Mouse (Mus musculus): ENCODE measurements around the gene Pdlim7.

DNA sequence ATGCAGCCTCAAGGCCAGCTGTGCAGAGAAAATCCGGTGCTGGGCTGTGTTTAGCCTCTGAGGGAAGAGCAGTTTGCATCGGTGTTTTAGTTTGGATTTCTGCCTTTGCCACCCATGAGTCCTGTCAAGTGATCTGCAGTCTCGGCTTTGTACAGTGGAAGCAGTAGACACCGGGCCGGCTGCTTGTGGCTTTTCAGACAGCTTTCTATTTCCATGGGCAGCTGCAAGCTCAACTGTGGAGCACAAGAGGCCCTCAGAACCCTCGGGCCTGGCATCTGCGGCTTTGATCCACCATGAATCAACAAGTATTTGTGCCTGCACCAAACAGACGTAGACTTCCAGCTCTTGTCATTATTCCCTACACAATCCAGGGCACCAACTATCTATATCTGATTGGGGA is 11.1 kb downstream of the Pdlim7 start:
- TF ChIP-seq CTCF (IDR thresholded peaks at IDR 0.05; ENCODE audit: extremely low read depth, insufficient read length, insufficient replicate concordance, low read depth, low read length) (no peak), POLR2A (IDR thresholded peaks at IDR 0.05; ENCODE audit: low read depth, low read length) (no peak)
